Mouse (Mus musculus): ENCODE measurements around the gene Tsc2. TPM values are rescaled to one million over a fixed set of nuclear protein-coding genes. Genes with fewer than 3 reads are reported as not detected.

Gene Tsc2
- total and polyA plus RNA-seq, 3 experiments: 9.1 to 69.8 (median 35.2) TPM

DNA sequence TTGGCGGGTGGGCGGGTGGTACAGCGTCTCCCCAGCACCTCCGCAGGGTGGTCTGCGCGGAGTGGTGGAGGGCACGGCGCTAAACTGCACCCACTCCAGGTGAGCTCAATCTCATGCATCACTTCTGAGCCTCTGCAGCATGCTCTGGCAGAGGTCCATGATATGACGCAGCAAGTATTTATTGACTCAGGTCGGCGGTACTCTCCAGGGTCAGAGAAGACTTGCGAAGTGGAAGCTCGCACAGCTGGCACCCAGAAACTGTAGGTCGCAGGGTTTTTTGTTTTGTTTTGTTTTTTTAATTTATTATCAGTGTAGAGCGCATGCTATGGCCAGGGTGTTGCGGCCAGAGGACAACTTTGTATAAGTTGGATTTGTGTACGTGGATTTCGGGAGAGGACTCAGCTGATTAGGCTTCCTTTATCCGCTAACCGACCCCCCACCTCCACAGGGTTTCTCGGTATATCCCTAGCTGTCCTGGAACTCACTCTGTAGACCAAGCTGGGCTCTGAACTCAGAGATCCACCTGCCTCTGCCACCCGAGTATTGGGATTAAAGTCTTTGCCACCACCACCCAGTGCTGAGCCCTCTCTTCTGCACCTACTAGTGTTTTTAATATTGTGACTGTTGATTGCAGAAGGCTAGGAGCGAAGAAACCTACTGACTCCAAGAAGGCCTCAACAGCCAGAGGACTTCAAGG is 83.4 kb downstream of the Tsc2 start:
- 0 out of 2 replicates have a peak, but pooled peaks cover 8% of the 10 kb centered on the region for H3K79me2 ChIP-seq (replicated peaks; ENCODE audit: control insufficient read depth, extremely low read depth, insufficient read depth, poor library complexity, severe bottlenecking)
- no peaks in the 10 kb centered on the region for H3K27me3 ChIP-seq (replicated peaks)
- no peaks in the 10 kb centered on the region for H3K9me3 ChIP-seq (replicated peaks; ENCODE audit: low read length)
- no peak for TF ChIP-seq IRF4 (IDR thresholded peaks at IDR 0.05; ENCODE audit: low read depth, low read length)
- TF ChIP-seq SIN3A (IDR thresholded peaks at IDR 0.05; ENCODE audit: low read length): peak; percentile 57; the same call in 1 of the 2 replicates
- TF ChIP-seq RAD21 (IDR thresholded peaks at IDR 0.05; ENCODE audit: low read depth, low read length): no peak
- no peak for TF ChIP-seq POLR2A (IDR thresholded peaks at IDR 0.05; ENCODE audit: low read depth, low read length)
- TF ChIP-seq TCF12 (IDR thresholded peaks at IDR 0.05; ENCODE audit: low read depth, low read length): no peak
- TF ChIP-seq NRF1 (IDR thresholded peaks at IDR 0.05; ENCODE audit: low read depth, low read length): no peak
- TF ChIP-seq JUND (conservative IDR thresholded peaks at IDR 0.05; ENCODE audit: low read depth, low read length): no peak
- no peak for TF ChIP-seq KAT2A (IDR thresholded peaks at IDR 0.05; ENCODE audit: insufficient replicate concordance, low read length)
- peak; percentile 47 for TF ChIP-seq MXI1 (IDR thresholded peaks at IDR 0.05; ENCODE audit: low read depth, low read length)
- TF ChIP-seq ZKSCAN1 (IDR thresholded peaks at IDR 0.05; ENCODE audit: borderline replicate concordance, low read depth, low read length): no peak
- no peak for TF ChIP-seq JUN (IDR thresholded peaks at IDR 0.05; ENCODE audit: insufficient read depth, low read depth, low read length)
- no peak; the same call in 1 of the 2 replicates for TF ChIP-seq MAX (IDR thresholded peaks at IDR 0.05; ENCODE audit: low read length)
- TF ChIP-seq MYC (IDR thresholded peaks at IDR 0.05; ENCODE audit: low read depth, low read length): 0 out of 2 replicates have a peak, but pooled peaks have one; percentile 35
- TF ChIP-seq MAZ (IDR thresholded peaks at IDR 0.05; ENCODE audit: low read depth, low read length): 0 out of 2 replicates have a peak, but pooled peaks have one; percentile 4
- H3K4me1 ChIP-seq (ENCODE audit: control insufficient read depth in 1 of 2, insufficient read depth in 2 of 2): peaks cover 4 to 32% of the 10 kb centered on the region in 2 experiments; a peak in 3 of 4 replicates
- in situ Hi-C loops (cut with MboI; ENCODE audit: low pct_ligation_motif_present, low pct_unique_long_range_greater_than_20kb, low sequenced_read_pairs): loop anchor here (5.0 kb wide), 1 partner anchor 93 kb away; no protein-coding TSS in a partner anchor
- H3K4me2 ChIP-seq (ENCODE audit: insufficient read depth, low read depth, poor library complexity, severe bottlenecking): peak overlapping the region; percentile 67
- peaks cover 0 to 2% of the 10 kb centered on the region in 2 experiments for H3K36me3 ChIP-seq (replicated peaks in 1 of 2; ENCODE audit: control insufficient read depth in 1 of 2, insufficient read depth in 1 of 2, low read length in 1 of 2)
- peak overlapping the region; percentile 58 to 94 (median 62) for H3K4me3 ChIP-seq (replicated peaks in 1 of 3; ENCODE audit: low read depth in 2 of 3, low read length in 2 of 3, poor library complexity in 1 of 3)
- DNase-seq (ENCODE audit: extremely low read depth): no peak
- H3K27ac ChIP-seq (ENCODE audit: insufficient read depth, low read depth): peak overlapping the region; percentile 18
- dilution Hi-C loops (cut with MboI; ENCODE audit: extremely low pct_ligation_motif_present, extremely low pct_unique_long_range_greater_than_20kb, low sequenced_read_pairs): no loop called here
- peak overlapping the region; percentile 60 for H3K9ac ChIP-seq (ENCODE audit: insufficient read depth, low read depth)

DNA sequence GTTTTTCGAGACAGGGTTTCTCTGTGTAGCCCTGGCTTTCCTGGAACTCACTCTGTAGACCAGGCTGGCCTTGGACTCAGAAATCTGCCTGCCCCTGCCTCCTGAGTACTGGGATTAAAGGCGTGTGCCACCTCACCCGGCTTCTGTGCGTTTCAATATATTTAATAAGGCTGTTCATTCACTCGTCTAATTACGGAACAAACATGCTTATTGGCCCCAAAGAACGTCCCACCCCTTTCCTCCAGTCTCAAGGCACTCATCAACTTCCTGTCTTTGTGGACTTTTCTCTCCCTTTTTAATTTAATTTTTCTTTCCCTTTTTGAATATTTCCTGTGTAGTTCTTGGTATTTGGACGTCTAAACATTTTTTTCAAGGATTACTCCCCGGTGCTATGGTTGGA is 84.0 kb downstream of the Tsc2 start:
- dilution Hi-C loops (cut with MboI; ENCODE audit: extremely low pct_ligation_motif_present, extremely low pct_unique_long_range_greater_than_20kb, low sequenced_read_pairs): no loop called here
- no peak overlapping the region for H3K27ac ChIP-seq (ENCODE audit: insufficient read depth, low read depth)

More for the DNA sequence above, 84.0 kb downstream of the Tsc2 start:
- Histone ChIP-seq H3K4me3 (replicated peaks in 1 of 3; ENCODE audit: low read depth in 2 of 3, low read length in 2 of 3, poor library complexity in 1 of 3) (peak overlapping the region in 2 of 3 experiments; percentile 58 to 62), H3K9ac (ENCODE audit: insufficient read depth, low read depth) (peak overlapping the region; percentile 60), H3K4me2 (ENCODE audit: insufficient read depth, low read depth, poor library complexity, severe bottlenecking) (peak overlapping the region; percentile 67; the same call in 1 of the 2 replicates), H3K36me3 (replicated peaks in 1 of 2; ENCODE audit: control insufficient read depth in 1 of 2, insufficient read depth in 1 of 2, low read length in 1 of 2) (peaks cover 0 to 2% of the 10 kb centered on the region in 2 experiments), H3K9me3 (replicated peaks; ENCODE audit: low read length) (no peaks in the 10 kb centered on the region), H3K27me3 (replicated peaks) (no peaks in the 10 kb centered on the region), H3K79me2 (replicated peaks; ENCODE audit: control insufficient read depth, extremely low read depth, insufficient read depth, poor library complexity, severe bottlenecking) (0 out of 2 replicates have a peak, but pooled peaks cover 8% of the 10 kb centered on the region), H3K4me1 (ENCODE audit: control insufficient read depth in 1 of 2, insufficient read depth in 2 of 2) (peaks cover 4 to 31% of the 10 kb centered on the region in 2 experiments; a peak in 3 of 4 replicates)
- DNase-seq (ENCODE audit: extremely low read depth): no peak
- in situ Hi-C loops (cut with MboI; ENCODE audit: low pct_ligation_motif_present, low pct_unique_long_range_greater_than_20kb, low sequenced_read_pairs): loop anchor here (5.0 kb wide), 1 partner anchor 94 kb away; no protein-coding TSS in a partner anchor
- TF ChIP-seq SIN3A (IDR thresholded peaks at IDR 0.05; ENCODE audit: low read length): 0 out of 2 replicates have a peak, but pooled peaks have one; percentile 6
- TF ChIP-seq CTCF (conservative IDR thresholded peaks at IDR 0.05 in 1 of 2, IDR thresholded peaks at IDR 0.05 in 1 of 2; ENCODE audit: low read depth in 2 of 2, low read length in 2 of 2): no peak
- TF ChIP-seq CHD2 (IDR thresholded peaks at IDR 0.05; ENCODE audit: low read length): no peak
- TF ChIP-seq MAZ (IDR thresholded peaks at IDR 0.05; ENCODE audit: low read depth, low read length): 0 out of 2 replicates have a peak, but pooled peaks have one; percentile 11
- no peak for TF ChIP-seq POLR2A (IDR thresholded peaks at IDR 0.05; ENCODE audit: low read depth, low read length)
- TF ChIP-seq ELF1 (IDR thresholded peaks at IDR 0.05; ENCODE audit: low read depth, low read length): peak; percentile 26; the same call in 1 of the 2 replicates
- no peak for TF ChIP-seq NELFE (IDR thresholded peaks at IDR 0.05; ENCODE audit: low read depth, low read length)
- TF ChIP-seq USF2 (conservative IDR thresholded peaks at IDR 0.05; ENCODE audit: low read depth, low read length): no peak
- no peak for TF ChIP-seq HCFC1 (IDR thresholded peaks at IDR 0.05; ENCODE audit: low read depth, low read length)
- TF ChIP-seq ZMIZ1 (IDR thresholded peaks at IDR 0.05; ENCODE audit: low read depth, low read length): no peak
- no peak for TF ChIP-seq MAX (IDR thresholded peaks at IDR 0.05; ENCODE audit: low read length)
- no peak for TF ChIP-seq KAT2A (IDR thresholded peaks at IDR 0.05; ENCODE audit: insufficient replicate concordance, low read length)
